Mouse (Mus musculus): Measurements from ENCODE around the gene Myo1b.
"Not testable (repeated sequence)": the region's sequence is repeated elsewhere in the genome, so short reads cannot be mapped to it uniquely, and the experiment has no call there.

The Myo1b gene

DNA sequence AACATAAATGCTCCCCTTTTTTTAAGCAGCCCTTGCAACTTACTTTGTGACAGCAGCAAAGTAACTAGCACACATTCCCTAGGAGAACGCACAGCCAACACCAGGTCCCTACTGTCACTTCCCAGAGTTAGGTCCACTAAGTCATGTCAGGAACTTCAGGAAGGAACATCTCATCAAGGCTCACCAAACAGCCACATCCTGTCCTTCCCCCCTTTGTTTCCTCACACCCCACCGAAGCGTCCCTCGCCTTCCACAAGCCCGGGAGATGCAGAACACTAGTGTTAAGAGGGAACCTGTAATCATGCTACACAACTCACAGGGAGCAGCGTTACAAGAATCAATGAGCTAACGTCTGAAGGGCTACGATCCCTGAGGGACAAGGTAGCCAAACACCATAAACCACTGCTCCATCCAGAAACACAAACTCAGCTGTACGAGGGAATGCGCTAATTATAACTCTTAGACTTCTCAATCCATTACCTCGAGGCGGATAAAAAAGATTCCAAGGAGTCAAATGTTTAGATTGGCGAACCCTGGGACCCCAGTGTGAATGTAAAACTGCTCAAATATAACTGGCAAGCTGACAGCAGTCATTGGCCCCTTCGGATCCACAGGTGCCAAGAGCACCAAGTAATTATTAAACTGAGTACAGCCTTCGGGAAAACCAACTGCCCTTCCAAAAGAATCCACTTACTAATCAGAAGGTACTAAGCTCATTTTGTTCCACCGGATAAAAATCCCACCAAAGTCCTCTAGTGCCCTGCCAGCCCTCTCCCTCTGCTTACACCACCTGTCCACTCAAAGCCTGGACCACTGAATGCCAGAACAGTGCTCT, 22.1 kb downstream of the Myo1b start:
- peak; percentile 37 for DNase-seq

DNA sequence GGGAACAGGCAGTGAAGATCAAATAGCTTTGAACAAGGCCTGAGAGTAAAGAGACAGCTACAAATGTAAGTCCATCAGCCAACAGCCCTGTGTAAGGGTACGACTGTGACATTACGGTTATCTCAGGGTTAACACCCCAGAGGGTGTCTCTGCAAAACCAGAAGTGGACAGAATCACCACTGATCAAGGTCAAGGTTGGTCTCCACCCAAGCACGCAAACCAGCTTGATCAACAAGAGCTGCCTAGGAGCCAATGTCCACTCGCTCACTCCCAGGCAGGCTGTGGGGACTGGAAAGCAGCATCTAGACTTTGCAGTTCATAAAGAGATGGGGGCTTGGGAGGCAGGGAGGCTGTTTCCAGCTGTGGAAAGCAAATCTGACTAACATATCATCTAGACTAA, 23.9 kb downstream of the Myo1b start:
- DNase-seq, result no peak

- no peak for DNase-seq
Measured at GRCm38 (mm10) chr1:51888046-51888813, 27.6 kb downstream of the Myo1b start.

DNA sequence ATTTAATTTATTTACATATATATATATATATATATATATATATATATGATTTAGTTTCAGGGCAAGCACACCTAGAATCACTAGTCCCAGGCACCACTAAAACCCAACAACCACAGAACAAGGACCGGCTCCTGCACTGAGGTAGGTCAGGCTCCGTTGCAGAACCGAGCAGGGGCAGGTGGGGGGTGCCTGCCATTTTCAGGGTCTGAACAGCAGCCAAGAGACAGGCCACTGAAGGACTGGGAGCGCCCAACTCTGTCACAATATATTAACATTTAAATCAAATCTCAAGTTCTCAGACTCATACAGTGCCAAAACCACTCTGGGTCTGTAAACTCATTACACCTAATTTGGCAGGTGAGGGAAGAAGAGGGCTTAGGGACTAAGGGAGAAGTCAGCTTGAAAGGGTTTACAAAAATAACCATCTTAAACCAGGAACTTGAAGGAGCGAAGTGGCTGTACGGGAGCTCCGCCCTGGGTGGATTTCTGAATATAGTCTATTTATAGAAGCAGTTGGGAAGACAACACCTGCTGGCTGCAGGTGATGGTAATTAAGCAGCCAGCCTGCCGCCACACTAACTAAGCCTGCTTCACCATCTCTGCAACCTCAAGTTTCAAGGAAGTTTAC, 30.4 kb downstream of the Myo1b start:
- DNase-seq, result no peak

- no peak for DNase-seq
Measured at GRCm38 (mm10) chr1:51883211-51883610, 32.7 kb downstream of the Myo1b start.

DNA sequence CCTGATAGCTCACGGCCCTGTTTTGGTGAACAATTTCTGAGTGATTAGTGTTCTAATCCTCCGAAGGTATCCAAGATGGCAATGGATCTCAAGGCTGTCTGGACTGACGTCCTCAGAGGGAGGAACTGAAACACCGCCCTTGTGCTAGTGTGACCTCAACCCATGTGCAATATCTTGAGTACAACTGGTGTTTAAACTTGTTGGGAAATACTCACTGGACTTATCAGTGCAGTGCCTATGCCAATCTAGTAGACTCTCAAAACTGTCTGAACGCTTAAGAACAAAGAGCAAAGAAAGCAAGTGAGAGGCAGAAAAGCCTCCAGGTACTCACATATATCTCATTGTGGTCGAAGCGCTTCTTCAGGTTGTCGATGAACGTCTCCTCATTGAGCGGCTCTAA, 33.1 kb downstream of the Myo1b start:
- no peak for DNase-seq

GRCm38 (mm10) chr1:51879927-51880814, 35.7 kb downstream of the Myo1b start:
- no peak for DNase-seq

DNA sequence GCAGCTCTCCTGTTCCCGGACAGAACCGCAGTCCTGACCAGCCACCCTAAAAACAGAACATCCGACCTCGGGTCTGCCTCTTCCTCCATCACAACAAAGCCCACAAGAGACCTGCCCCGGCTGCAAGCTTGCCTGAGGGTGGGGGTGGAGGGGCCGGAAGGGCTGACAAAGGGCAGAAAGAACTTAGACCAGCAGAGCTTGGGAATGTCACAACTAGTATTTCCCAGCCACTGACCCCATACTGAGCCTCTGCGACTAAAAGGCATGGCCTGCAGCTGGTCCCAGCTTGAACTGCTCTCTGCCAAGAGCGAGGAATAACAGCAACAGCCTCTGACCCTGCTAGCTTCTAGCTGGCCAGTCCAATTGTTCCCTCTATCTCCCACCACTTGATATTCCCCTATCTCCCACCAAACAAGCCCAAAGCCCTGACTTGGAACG, 36.5 kb downstream of the Myo1b start:
- peak; percentile 37 for DNase-seq

DNA sequence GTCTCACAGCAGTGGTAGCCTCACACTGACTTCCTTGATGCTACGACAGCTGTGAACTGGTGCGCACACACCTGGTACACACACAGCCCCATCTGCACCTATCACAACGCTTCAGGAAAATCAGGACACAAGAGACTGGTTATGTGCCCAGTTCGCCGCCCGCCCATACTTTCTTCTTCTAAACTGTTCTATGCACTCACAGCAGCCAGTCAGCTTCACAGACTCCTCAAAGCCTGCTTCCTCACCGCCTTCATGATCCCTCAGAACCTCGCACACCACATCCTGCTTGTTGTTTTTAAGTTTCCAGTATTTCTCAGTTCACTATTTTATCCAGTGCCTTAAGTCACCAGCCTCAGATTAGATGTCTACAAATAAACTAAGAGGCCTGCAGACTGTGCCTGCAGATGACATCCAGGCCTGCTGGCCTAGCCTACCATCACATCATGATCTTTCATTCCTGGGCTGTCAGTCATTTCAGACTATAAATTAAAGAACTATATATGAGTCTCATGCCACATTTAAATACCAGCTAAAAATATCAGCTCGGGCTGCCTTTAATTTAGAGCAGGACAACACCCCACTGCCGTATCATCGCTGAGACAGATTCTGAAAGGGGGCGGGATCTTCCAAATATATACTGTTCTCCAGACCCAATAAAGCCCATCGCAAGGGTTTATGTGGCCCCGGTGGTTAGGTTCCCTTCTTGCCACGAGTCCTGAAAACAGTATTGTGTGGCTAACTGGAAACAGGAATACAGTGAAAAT, 40.2 kb downstream of the Myo1b start:
- no peak for DNase-seq

GRCm38 (mm10) chr1:51872493-51873261, 43.2 kb downstream of the Myo1b start:
- DNase-seq, result no peak

DNA sequence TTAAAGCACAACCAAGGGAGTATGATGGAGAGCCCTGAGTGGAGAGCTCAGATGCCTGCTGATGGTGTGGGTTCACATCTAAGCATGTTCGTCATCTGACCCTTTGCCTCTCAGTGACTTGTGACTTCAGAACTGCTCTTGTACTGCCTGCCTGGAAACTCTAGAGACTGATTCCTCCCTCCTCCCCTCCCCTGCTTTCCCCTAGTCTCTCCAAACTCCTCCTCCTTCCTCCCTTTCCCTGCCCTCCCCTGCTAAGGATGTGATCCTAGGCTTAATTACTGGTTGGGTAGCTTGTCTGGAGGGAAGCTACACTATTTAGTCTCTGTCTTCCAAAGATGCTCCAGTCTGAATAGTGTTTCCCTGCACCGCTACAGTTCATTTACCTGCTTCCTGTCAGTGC, 44.6 kb downstream of the Myo1b start:
- not testable (repeated sequence) for DNase-seq

- DNase-seq, result no peak
Measured at GRCm38 (mm10) chr1:51862828-51863421, 52.9 kb downstream of the Myo1b start.

- no peak for DNase-seq
Measured at GRCm38 (mm10) chr1:51860837-51861236, 55.0 kb downstream of the Myo1b start.

- DNase-seq, result no peak
Measured at GRCm38 (mm10) chr1:51856946-51857345, 58.9 kb downstream of the Myo1b start.

DNA sequence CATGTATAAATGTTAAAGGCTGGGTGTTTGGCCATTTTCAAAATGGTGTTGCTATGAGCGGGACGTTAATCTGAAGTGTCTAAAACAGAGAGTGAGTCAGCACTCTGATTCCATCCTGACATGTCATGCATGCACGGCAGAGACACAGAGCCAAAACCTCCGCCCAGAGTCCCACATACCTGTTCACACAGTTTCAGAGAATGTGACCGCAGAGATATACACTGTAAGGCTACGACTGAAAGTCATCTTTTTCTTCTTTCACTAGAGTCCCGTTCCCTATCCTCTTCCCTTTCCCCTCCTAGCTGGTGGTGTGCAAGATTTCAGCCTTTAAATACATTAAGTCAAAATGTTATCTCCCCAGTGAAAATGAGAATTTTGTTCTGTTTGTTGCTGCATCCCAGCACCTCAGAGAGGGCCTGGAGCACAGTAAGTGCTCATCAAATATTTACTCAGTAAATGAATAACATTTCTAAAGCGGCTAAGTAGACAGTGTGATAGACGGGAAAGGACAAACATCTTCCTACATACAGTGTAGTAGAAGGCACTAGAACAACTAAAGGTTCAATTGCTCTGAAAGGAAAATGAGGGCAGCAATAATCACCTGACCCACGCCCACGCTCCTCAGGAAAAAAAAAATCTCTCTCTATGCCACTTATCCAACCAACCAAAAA, 59.5 kb downstream of the Myo1b start:
- no peak for DNase-seq

DNA sequence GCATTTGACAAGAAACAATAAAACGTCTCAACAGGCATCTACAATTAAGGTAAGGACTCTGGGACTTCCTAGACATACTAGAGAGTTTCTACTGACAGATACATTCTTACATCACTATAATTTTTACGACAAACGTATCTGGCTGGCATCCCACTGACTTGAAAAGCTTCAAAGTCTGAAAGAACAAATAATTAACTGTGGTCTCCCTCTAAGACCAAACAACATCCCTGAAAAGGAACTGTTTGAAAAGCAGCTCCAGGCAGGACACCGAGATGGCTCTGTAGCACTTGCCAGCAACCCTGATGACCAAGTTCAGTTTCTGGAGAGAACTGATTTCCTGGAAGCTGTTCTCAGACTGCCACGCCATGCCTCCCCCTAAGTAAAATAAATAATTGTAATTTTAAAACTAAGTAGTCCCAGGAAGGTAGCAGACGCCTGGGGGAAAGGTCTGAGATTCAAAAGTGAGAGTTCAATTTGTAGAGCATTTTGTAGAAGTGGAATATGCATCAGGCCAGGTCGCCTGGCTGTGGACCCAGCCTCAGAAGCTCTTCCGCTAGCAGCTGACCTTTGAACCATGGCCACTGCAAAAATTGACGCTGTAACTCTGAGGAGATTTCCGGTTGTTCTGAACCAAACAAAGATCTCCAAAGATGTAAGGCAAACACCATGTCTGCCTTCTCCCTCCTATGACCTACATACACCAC, 60.2 kb downstream of the Myo1b start:
- no peak for DNase-seq

DNA sequence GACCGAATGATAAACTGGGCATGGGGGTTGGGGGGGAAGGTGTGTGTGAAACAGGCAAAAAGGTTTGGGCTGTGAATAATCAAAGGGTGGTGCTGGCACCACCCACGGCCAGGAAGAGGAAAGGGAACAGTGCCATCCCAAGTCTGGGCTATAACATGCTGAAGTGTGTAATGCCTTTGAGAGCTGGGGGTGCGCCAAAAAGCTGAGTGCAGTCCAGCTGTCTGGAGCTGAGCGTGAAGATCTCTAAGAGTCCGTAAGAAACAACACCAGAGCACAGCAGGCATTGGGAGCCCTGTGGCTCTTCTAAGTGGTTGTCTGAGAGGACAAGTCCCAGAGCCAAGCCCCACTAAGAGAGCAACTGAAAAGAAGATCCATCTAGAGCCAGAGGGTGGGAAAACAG, 63.6 kb downstream of the Myo1b start:
- DNase-seq, result peak; percentile 53

DNA sequence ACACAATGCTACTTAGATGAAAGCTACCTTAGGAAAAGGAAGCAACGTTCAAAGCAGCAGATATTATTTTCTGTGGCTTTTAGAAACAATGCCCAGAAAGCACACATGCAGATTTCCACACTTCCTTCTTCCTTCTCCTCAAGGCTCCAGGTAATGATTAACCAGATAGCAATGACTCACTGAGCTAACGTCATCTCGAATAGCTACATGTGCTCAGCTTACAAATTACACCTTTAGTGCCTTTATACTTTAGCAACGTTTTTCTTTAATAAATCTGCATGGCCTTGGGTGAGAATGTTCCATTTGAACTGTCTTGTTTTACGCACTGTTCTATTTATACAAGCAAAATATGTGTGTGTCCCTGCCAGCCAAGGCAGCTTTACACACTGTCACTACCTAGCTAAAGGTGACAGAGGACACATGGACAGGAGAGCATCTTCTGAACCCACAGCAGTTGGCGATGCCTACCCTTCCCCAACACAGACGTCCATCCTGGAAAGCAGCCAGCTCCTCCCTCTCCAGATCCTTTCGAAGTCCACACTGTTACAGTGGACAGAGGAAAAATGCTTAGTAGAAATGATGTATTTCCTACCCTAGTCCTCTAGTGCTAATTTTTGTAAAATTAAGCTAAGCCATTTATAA, 66.2 kb downstream of the Myo1b start:
- no peak for DNase-seq

Data from lung, postnatal 14 days (tissue).